Mouse (Mus musculus) liver, adult 2 months (tissue): ENCODE measurements around the gene Pfdn5.

ENCODE experiments used
- CTCF ChIP-seq: fragments of 200-500 bp; IDR thresholded peaks from 2 replicates; pipeline ENCODE4 v1.5.1; 2011; ENCODE audit warnings: low read depth, low read length, control low read depth
- POLR2A ChIP-seq: fragments of 200-500 bp; IDR thresholded peaks from 2 replicates; pipeline ENCODE4 v1.6.1; 2011; ENCODE audit warnings: low read length, control low read depth; ENCODE audit not compliant: insufficient read depth; ENCODE audit errors: extremely low read depth

- no peak for TF ChIP-seq CTCF
- no peak for TF ChIP-seq POLR2A
Observed at GRCm38 (mm10) chr15:102344490-102344889, 18.6 kb downstream of the Pfdn5 start.
